Mouse (Mus musculus) A20 (cell line): ENCODE measurements at regions not wholly inside any gene's neighbourhood (a gene's known extent, or its start where the extent isn't known, plus 50 kb on each side); places are given as distances from the start of the nearest gene placed in this dataset.
"Not testable (repeated sequence)": the region's sequence is repeated elsewhere in the genome, so short reads cannot be mapped to it uniquely, and the experiment has no call there.

Experiments used
- DNase-seq: peaks from one replicate; pipeline ENCODE4 v3.0.0-alpha.2; 2011; ENCODE audit warnings: low read depth, low spot score

- peak; percentile 39 for DNase-seq
Observed at GRCm38 (mm10) chr3:101224091-101224490, 63.6 kb downstream of the Cd2 start.

- no peak for DNase-seq
Observed at GRCm38 (mm10) chr3:101219897-101220296, 67.8 kb downstream of the Cd2 start.

- DNase-seq, result no peak
Observed at GRCm38 (mm10) chr3:101216711-101217110, 71.0 kb downstream of the Cd2 start.

- DNase-seq, result no peak
Observed at GRCm38 (mm10) chr3:101213212-101213562, 74.6 kb downstream of the Cd2 start.

- no peak for DNase-seq
Observed at GRCm38 (mm10) chr3:101212403-101213211, 75.1 kb downstream of the Cd2 start.

- no peak for DNase-seq
Observed at GRCm38 (mm10) chr3:101211936-101212335, 75.8 kb downstream of the Cd2 start.

- DNase-seq, result no peak
Observed at GRCm38 (mm10) chr3:101209546-101209945, 78.2 kb downstream of the Cd2 start.

- no peak for DNase-seq
Observed at GRCm38 (mm10) chr3:101208751-101209150, 79.0 kb downstream of the Cd2 start.

GRCm38 (mm10) chr3:101206172-101206571 lies 81.6 kb downstream of the Cd2 start:
- not testable (repeated sequence) for DNase-seq

GRCm38 (mm10) chr3:101194725-101195124 lies 84.6 kb upstream of the Ptgfrn start:
- DNase-seq, result no peak

GRCm38 (mm10) chr3:101194319-101194718 lies 84.2 kb upstream of the Ptgfrn start:
- no peak for DNase-seq

- no peak for DNase-seq
Observed at GRCm38 (mm10) chr3:101191298-101191986, 81.4 kb upstream of the Ptgfrn start.

GRCm38 (mm10) chr3:101181958-101182357 lies 71.9 kb upstream of the Ptgfrn start:
- no peak for DNase-seq

- DNase-seq, result no peak
Observed at GRCm38 (mm10) chr3:101173954-101174353, 63.9 kb upstream of the Ptgfrn start.

- DNase-seq, result no peak
Observed at GRCm38 (mm10) chr3:101170037-101171019, 60.2 kb upstream of the Ptgfrn start.

GRCm38 (mm10) chr3:101167026-101167425 lies 56.9 kb upstream of the Ptgfrn start:
- no peak for DNase-seq

GRCm38 (mm10) chr3:101166580-101166979 lies 56.5 kb upstream of the Ptgfrn start:
- DNase-seq, result no peak

- no peak for DNase-seq
Observed at GRCm38 (mm10) chr3:101165261-101165660, 55.2 kb upstream of the Ptgfrn start.

GRCm38 (mm10) chr3:101164771-101165170 lies 54.7 kb upstream of the Ptgfrn start:
- DNase-seq, result no peak

- DNase-seq, result no peak
Observed at GRCm38 (mm10) chr3:101163991-101164434, 53.9 kb upstream of the Ptgfrn start.

GRCm38 (mm10) chr3:101163160-101163990 lies 53.3 kb upstream of the Ptgfrn start:
- no peak for DNase-seq
